Mouse (Mus musculus) kidney, postnatal 4 days (tissue): Measurements from ENCODE around the gene Psg26.
"Not testable (repeated sequence)": the region's sequence is repeated elsewhere in the genome, so short reads cannot be mapped to it uniquely, and the experiment has no call there.

ENCODE experiments used
- DNase-seq, 2 experiments: peaks; one replicate each; pipeline ENCODE4 v3.0.0; 2021; ENCODE audit warnings: mixed read lengths in 2 of 2

The Psg26 gene

DNA sequence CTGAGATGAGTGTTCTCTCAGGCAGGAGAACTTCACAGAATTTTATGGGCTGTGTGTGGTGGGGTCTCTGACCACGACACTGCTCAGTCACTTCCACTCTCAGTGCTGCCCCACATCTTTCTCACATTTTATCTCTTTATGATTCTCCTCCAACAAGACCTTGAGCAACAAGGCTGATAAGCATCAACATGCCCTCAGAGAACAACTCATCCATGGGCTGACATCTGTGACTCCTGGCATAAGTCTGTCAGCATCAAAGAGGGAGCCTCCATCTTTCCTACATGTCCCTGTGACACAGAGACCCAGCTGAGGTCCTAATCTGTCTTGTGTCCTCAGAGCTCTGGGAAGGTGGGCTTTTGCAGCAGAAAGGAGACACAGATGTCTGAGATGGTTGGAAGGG lies at the start of gene Psg26:
Psg26 (minus strand) TSS at position 101 of the 400 bp plus-strand sequence.
- DNase-seq, result no peak

DNA sequence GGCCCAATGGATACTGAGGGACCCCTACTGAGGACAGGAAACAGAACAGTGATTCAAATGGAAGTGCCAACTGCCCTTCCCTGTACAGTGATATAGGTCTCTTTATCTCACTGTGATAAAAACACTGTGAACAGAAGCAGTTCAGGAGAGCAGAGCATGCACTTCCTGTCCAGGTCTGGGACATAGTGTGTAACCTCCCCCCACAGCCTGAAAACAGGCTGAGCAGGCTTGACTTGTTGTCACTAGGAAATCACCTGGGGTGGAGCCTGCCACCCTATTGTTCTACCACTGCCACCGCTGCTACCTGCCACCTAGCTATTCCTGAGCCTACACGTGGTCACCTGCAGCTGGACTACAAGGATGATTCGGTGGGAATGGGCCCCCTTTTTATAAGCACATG lies 49.4 kb upstream of the Psg26 start:
- DNase-seq, result no peak

GRCm38 (mm10) chr7:18532169-18532568 lies 48.2 kb upstream of the Psg26 start, which contains the start of gene Psg25:
Gene Psg25 (minus strand): TSS chr7:18532269.
- no peak for DNase-seq

GRCm38 (mm10) chr7:18524668-18525067 lies 40.7 kb upstream of the Psg26 start:
- DNase-seq, result no peak

DNA sequence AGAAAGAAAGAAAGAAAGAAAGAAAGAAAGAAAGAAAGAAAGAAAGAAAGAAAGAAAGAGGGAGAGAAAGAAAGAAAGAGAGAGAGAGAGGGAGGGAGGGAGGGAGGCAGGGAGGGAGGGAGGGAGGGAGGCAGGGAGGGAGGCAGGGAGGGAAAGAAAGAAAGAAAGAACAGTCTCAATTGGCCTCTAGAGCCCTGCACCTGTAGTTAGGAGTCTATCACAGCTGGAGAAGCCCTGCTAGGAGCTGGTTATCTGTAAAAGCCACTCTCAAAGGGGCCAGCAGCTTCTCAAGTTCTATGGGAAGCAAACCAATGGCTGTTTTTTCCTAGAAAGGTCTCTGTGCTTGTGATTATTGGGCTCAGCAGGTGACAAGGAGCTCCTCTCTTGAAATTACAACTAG lies 28.9 kb upstream of the Psg26 start:
- DNase-seq, result not testable (repeated sequence)

DNA sequence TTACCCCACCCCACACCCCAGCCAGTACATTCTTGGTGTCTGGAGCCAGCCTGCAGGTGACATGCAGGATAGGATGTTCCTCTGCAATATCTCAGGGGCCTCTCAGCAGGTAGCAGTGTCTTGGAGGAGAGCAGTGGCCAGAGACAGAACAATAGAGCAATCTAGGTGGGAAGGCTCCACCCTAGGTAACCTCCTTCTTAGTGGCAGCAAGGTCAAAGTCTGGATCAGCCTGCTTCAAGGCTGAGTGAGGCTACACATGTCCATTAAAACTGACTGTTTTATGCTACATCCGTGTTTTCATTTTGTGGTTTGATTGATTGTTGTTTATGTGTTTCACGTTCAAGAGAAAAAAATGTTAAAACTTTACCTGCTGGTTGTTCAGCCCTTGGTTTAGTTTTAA lies 28.4 kb upstream of the Psg26 start:
- not testable (repeated sequence) for DNase-seq

- peak; percentile 7 to 33 for DNase-seq
Observed at GRCm38 (mm10) chr7:18511479-18511878, 27.5 kb upstream of the Psg26 start.

GRCm38 (mm10) chr7:18431941-18432340 lies 52.0 kb downstream of the Psg26 start, which contains the start of gene Psg28:
Gene Psg28 (minus strand): TSS chr7:18432041.
- not testable (repeated sequence) for DNase-seq
